Comparison of ENCODE assay signal across 9 mouse cellular contexts in genomic region chr7:3275455-3276170, GRCm38 (mm10). TPM values are rescaled to one million over a fixed set of nuclear protein-coding genes. Genes with fewer than 3 reads are reported as not detected.
DNase-seq lines count a peak whose midpoint lies in the region; ATAC-seq and TF ChIP-seq lines count a peak whose summit lies in the region.
"Had no signal": no experiment of that assay in that cellular context is flagged by ENCODE, and none has a peak within 500 bp of the region (broad histone marks: within the 10 kb centered on the region; RNA-seq: fewer than 3 reads in every experiment).

No protein-coding gene starts in this region.

- no peak for TF ChIP-seq CTCF in forebrain, postnatal 0 days (IDR thresholded peaks at IDR 0.05; ENCODE audit: low read depth)

- no peaks in the 10 kb centered on the region for H3K4me1 ChIP-seq in forebrain, postnatal 0 days (ENCODE audit: insufficient read depth)
- H3K4me1 ChIP-seq in forebrain, embryonic 12.5 days, result peaks cover 5% of the 10 kb centered on the region; the same call in 1 of the 2 replicates
- no peaks in the 10 kb centered on the region for H3K4me1 ChIP-seq in intestine, embryonic 14.5 days (replicated peaks; ENCODE audit: control insufficient read depth, insufficient read depth, low read length)

- H3K79me2 ChIP-seq in macrophage (ENCODE audit: inconsistent target), result no peaks in the 10 kb centered on the region

- no peaks in the 10 kb centered on the region for H3K27me3 ChIP-seq in forebrain, postnatal 0 days (ENCODE audit: insufficient read depth, low read length)
- H3K27me3 ChIP-seq in forebrain, embryonic 12.5 days, result no peaks in the 10 kb centered on the region
- H3K27me3 ChIP-seq in intestine, embryonic 14.5 days (replicated peaks; ENCODE audit: control insufficient read depth, insufficient read depth, low read length), result no peaks in the 10 kb centered on the region

- WGBS in forebrain, postnatal 0 days, result 59% methylated on average over 6 of the region's 6 CpGs
- WGBS in forebrain, embryonic 12.5 days, result 80% methylated on average over 6 of the region's 6 CpGs
- 26% methylated on average over 6 of the region's 6 CpGs for WGBS in intestine, embryonic 14.5 days
- 33% methylated on average over 6 of the region's 6 CpGs for WGBS in macrophage (ENCODE audit: missing documents)

- peak; percentile 43 for DNase-seq in forebrain, postnatal 0 days
- no peak for DNase-seq in intestine, embryonic 14.5 days (ENCODE audit: low spot score)
- DNase-seq in adrenal gland, postnatal 14 days, result no peak
- DNase-seq in thymus, adult 18-20 months, result no peak
- no peak for DNase-seq in embryo, embryonic 9.5 days (ENCODE audit: extremely low spot score)
- DNase-seq: gastrocnemius, postnatal 25 days had no signal

- no peak overlapping the region for H3K4me2 ChIP-seq in forebrain, postnatal 0 days (ENCODE audit: low read depth)
- no peak overlapping the region for H3K4me2 ChIP-seq in forebrain, embryonic 12.5 days
- no peak overlapping the region for H3K4me2 ChIP-seq in intestine, embryonic 14.5 days (ENCODE audit: low read length)

- H3K9me3 ChIP-seq in forebrain, postnatal 0 days (ENCODE audit: low read length), result no peaks in the 10 kb centered on the region
- no peaks in the 10 kb centered on the region for H3K9me3 ChIP-seq in forebrain, embryonic 12.5 days
- H3K9me3 ChIP-seq in intestine, embryonic 14.5 days (ENCODE audit: control insufficient read depth, low read length), result no peaks in the 10 kb centered on the region

- peak overlapping the region; percentile 74 for H3K27ac ChIP-seq in forebrain, postnatal 0 days (ENCODE audit: low read depth, low read length)
- no peak overlapping the region for H3K27ac ChIP-seq in forebrain, embryonic 12.5 days
- H3K27ac ChIP-seq in intestine, embryonic 14.5 days (ENCODE audit: low read depth), result peak overlapping the region; percentile 82
- H3K27ac ChIP-seq in macrophage, result peak overlapping the region; percentile 64

- H3K4me3 ChIP-seq in forebrain, postnatal 0 days (ENCODE audit: low read depth, low read length), result no peak overlapping the region
- H3K4me3 ChIP-seq in forebrain, embryonic 12.5 days (replicated peaks), result no peak overlapping the region
- H3K4me3 ChIP-seq in intestine, embryonic 14.5 days (ENCODE audit: low read depth, low read length), result no peak overlapping the region
- peak overlapping the region; percentile 11; the same call in 1 of the 2 replicates for H3K4me3 ChIP-seq in macrophage (ENCODE audit: inconsistent target)

- ATAC-seq in forebrain, postnatal 0 days, result peak; percentile 47
- ATAC-seq in forebrain, embryonic 12.5 days (ENCODE audit: low FRiP score), result no peak
- ATAC-seq in common myeloid progenitor, adult 5-6 weeks (replicated peaks; ENCODE audit: low read depth, poor library complexity, severe bottlenecking), result peak; percentile 62
- ATAC-seq in intestine, embryonic 14.5 days (replicated peaks; ENCODE audit: low FRiP score, low TSS enrichment, low read depth), result 0 out of 2 replicates have a peak, but pooled peaks have one; percentile 58

- H3K36me3 ChIP-seq in forebrain, postnatal 0 days (ENCODE audit: insufficient read depth), result no peaks in the 10 kb centered on the region
- H3K36me3 ChIP-seq in forebrain, embryonic 12.5 days (replicated peaks), result no peaks in the 10 kb centered on the region
- H3K36me3 ChIP-seq in intestine, embryonic 14.5 days (ENCODE audit: control insufficient read depth, insufficient read depth, low read length), result no peaks in the 10 kb centered on the region
- H3K36me3 ChIP-seq in macrophage (ENCODE audit: inconsistent target), result no peaks in the 10 kb centered on the region

- no peak overlapping the region for H3K9ac ChIP-seq in forebrain, postnatal 0 days
- H3K9ac ChIP-seq in forebrain, embryonic 12.5 days, result no peak overlapping the region
- H3K9ac ChIP-seq in intestine, embryonic 14.5 days (ENCODE audit: low read length), result no peak overlapping the region

RNA-seq across cellular contexts. Expression of gene Myadm, which starts 13.3 kb away (rescaled TPM):
- 16.2 and 22.3 TPM in 2 replicates for total RNA-seq in forebrain, postnatal 0 days (2014; rRNA removed)
- polyA plus RNA-seq in forebrain, postnatal 0 days (2015; fragmentation: Nextera tagmentation; extraction: Ambion mirVana), result 14.0 and 22.3 TPM in 2 replicates
- 21.3 and 23.2 TPM in 2 replicates for polyA plus RNA-seq in forebrain, embryonic 12.5 days (2016; fragmentation: Nextera tagmentation; extraction: Ambion mirVana)
- 3.9 and 4.1 TPM in 2 replicates for total RNA-seq in common myeloid progenitor, adult 5-6 weeks (2017)
- polyA plus RNA-seq in intestine, embryonic 14.5 days (2014; fragmentation: Nextera tagmentation; extraction: Ambion mirVana), result 182 and 192 TPM in 2 replicates
- 10 to 100 TPM in 13 of 26 experiments, 1 to 10 TPM in 13; 4.0 to 35.3 (median 11.6) TPM for total RNA-seq in macrophage (2018; cell fraction: chromatin; rRNA removed)
- 100 to 1,000 TPM in 13 of 26 experiments, 10 to 100 TPM in 13; 59.4 to 159 (median 102) TPM for total RNA-seq in macrophage (2018; cell fraction: cytosol; rRNA removed)
- total RNA-seq in macrophage (2018; cell fraction: nucleus; rRNA removed), result 100 to 1,000 TPM in 13 of 26 experiments, 10 to 100 TPM in 13; 42.3 to 219 (median 98.4) TPM
- polyA plus RNA-seq in macrophage (2018), result 75.5 to 128 TPM (median 99.0 TPM) in 3 replicates
- 94.6 and 99.3 TPM in 2 replicates for total RNA-seq in adrenal gland, postnatal 14 days (2021)

RNA-seq across cellular contexts. Expression of gene Prkcg, which starts 13.4 kb away (rescaled TPM):
- total RNA-seq in forebrain, postnatal 0 days (2014; rRNA removed), result 10.2 and 17.3 TPM in 2 replicates
- 12.1 and 15.1 TPM in 2 replicates for polyA plus RNA-seq in forebrain, postnatal 0 days (2015; fragmentation: Nextera tagmentation; extraction: Ambion mirVana)
- 0.73 and 2.4 TPM in 2 replicates for polyA plus RNA-seq in forebrain, embryonic 12.5 days (2016; fragmentation: Nextera tagmentation; extraction: Ambion mirVana)
- not detected in 2 replicates for total RNA-seq in common myeloid progenitor, adult 5-6 weeks (2017)
- polyA plus RNA-seq in intestine, embryonic 14.5 days (2014; fragmentation: Nextera tagmentation; extraction: Ambion mirVana), result 0.36 and 0.70 TPM in 2 replicates
- total RNA-seq in macrophage (2018; cell fraction: chromatin; rRNA removed), result 1 to 10 TPM in 18 of 26 experiments, under 1 TPM in 8; 0.25 to 3.3 (median 1.6) TPM
- under 1 TPM in 15 of 26 experiments, not detected in 11; 0.03 to 0.22 (median 0.09) TPM for total RNA-seq in macrophage (2018; cell fraction: cytosol; rRNA removed)
- 1 to 10 TPM in 9 of 26 experiments, under 1 TPM in 16, not detected in 1; 0.26 to 3.9 (median 0.89) TPM for total RNA-seq in macrophage (2018; cell fraction: nucleus; rRNA removed)
- polyA plus RNA-seq in macrophage (2018), result 0.11 to 0.19 TPM in 2 of 3 replicates, not detected in the other
- total RNA-seq in adrenal gland, postnatal 14 days (2021), result 2.1 and 2.3 TPM in 2 replicates

RNA-seq across cellular contexts. Expression of gene Nlrp12, which starts 26.1 kb away (rescaled TPM):
- total RNA-seq in forebrain, postnatal 0 days (2014; rRNA removed), result not detected in 2 replicates
- polyA plus RNA-seq in forebrain, postnatal 0 days (2015; fragmentation: Nextera tagmentation; extraction: Ambion mirVana), result 0.04 and 0.05 TPM in 2 replicates
- not detected in 2 replicates for polyA plus RNA-seq in forebrain, embryonic 12.5 days (2016; fragmentation: Nextera tagmentation; extraction: Ambion mirVana)
- total RNA-seq in common myeloid progenitor, adult 5-6 weeks (2017), result 0.23 TPM in 1 of 2 replicates, not detected in the other
- 0.07 TPM in 1 of 2 replicates, not detected in the other for polyA plus RNA-seq in intestine, embryonic 14.5 days (2014; fragmentation: Nextera tagmentation; extraction: Ambion mirVana)
- not detected for total RNA-seq in macrophage (2018; cell fraction: chromatin; rRNA removed)
- under 1 TPM in 3 of 26 experiments, not detected in 23; 0.04 to 0.05 (median 0.04) TPM for total RNA-seq in macrophage (2018; cell fraction: cytosol; rRNA removed)
- not detected for total RNA-seq in macrophage (2018; cell fraction: nucleus; rRNA removed)
- polyA plus RNA-seq in macrophage (2018), result 0.07 TPM in 1 of 3 replicates, not detected in the others
- total RNA-seq in adrenal gland, postnatal 14 days (2021), result 0.15 TPM in 1 of 2 replicates, not detected in the other
- total RNA-seq: gastrocnemius, postnatal 25 days had no signal

RNA-seq across cellular contexts. Expression of gene Cacng7, which starts 57.1 kb away (rescaled TPM):
- 73.4 and 78.9 TPM in 2 replicates for total RNA-seq in forebrain, postnatal 0 days (2014; rRNA removed)
- 2.3 and 2.5 TPM in 2 replicates for polyA plus RNA-seq in forebrain, postnatal 0 days (2015; fragmentation: Nextera tagmentation; extraction: Ambion mirVana)
- polyA plus RNA-seq in forebrain, embryonic 12.5 days (2016; fragmentation: Nextera tagmentation; extraction: Ambion mirVana), result 3.9 and 4.0 TPM in 2 replicates
- not detected in 2 replicates for total RNA-seq in common myeloid progenitor, adult 5-6 weeks (2017)
- polyA plus RNA-seq in intestine, embryonic 14.5 days (2014; fragmentation: Nextera tagmentation; extraction: Ambion mirVana), result 1.9 and 2.7 TPM in 2 replicates
- total RNA-seq in macrophage (2018; cell fraction: chromatin; rRNA removed), result 1 to 10 TPM in 1 of 26 experiments, not detected in 25; 4.0 TPM
- not detected for total RNA-seq in macrophage (2018; cell fraction: cytosol; rRNA removed)
- under 1 TPM in 1 of 26 experiments, not detected in 25; 0.62 TPM for total RNA-seq in macrophage (2018; cell fraction: nucleus; rRNA removed)
- polyA plus RNA-seq in macrophage (2018), result not detected in 3 replicates
- total RNA-seq in adrenal gland, postnatal 14 days (2021), result 7.3 and 10.9 TPM in 2 replicates
